In the genomic region with DNA sequence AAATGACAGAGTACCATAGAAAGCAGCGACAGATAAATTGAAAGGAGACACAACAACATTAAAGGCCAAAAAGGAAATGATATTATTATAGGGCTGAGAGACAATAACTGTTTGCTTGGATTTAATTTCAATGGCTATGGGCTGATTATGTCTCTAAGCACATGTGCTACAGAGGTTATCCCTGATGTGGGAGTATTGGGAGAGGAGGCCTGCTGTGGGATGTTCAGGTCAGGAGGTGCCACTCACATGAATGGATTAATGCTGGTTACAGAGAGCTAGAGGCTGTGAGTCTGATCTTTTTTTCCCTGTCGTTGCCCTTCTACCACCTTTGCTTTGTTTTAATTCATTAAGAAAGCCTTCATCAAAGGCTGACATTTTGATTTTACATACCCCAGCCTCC, we compare ENCODE assay signal across 24 mouse cellular contexts.
"Had no signal": no experiment of that assay in that cellular context is flagged by ENCODE, and none has a peak within 500 bp of the region (broad histone marks: within the 10 kb centered on the region; RNA-seq: fewer than 3 reads in every experiment).

No protein-coding gene starts in this region.

- H3K9me3 ChIP-seq: heart, embryonic 10.5 days; heart, embryonic 12.5 days; hindbrain, embryonic 13.5 days; hindbrain, embryonic 15.5 days; intestine, embryonic 15.5 days; limb, embryonic 10.5 days; limb, embryonic 12.5 days had no signal

- DNase-seq: gastrocnemius, adult 2 months; gastrocnemius, postnatal 10 days; gastrocnemius, postnatal 25 days; heart, adult 18-20 months; heart, postnatal 10 days; heart, postnatal 4 days; kidney, adult 18-20 months; kidney, adult 8-10 months; kidney, postnatal 10 days; kidney, postnatal 25 days; kidney, postnatal 4 days; liver had no signal

- H3K27me3 ChIP-seq: heart, embryonic 12.5 days; hindbrain, embryonic 13.5 days; hindbrain, embryonic 15.5 days; intestine, embryonic 15.5 days; limb, embryonic 12.5 days had no signal

- H3K4me2 ChIP-seq: heart, embryonic 12.5 days; hindbrain, embryonic 13.5 days; hindbrain, embryonic 15.5 days; intestine, embryonic 15.5 days; limb, embryonic 12.5 days; liver, embryonic 11.5 days had no signal

- H3K27ac ChIP-seq: gastrocnemius, adult 2 months; heart, embryonic 10.5 days; hindbrain, embryonic 13.5 days; hindbrain, embryonic 15.5 days; intestine, embryonic 15.5 days; layer of hippocampus, adult 2 months; left cerebral cortex, adult 2 months; limb, embryonic 10.5 days; limb, embryonic 12.5 days had no signal

- ATAC-seq: inflammation-experienced regulatory T-cells, adult 6 months; intestine, embryonic 15.5 days; intestine, postnatal 0 days had no signal

- H3K4me3 ChIP-seq: gastrocnemius, adult 2 months; heart, embryonic 10.5 days; heart, embryonic 12.5 days; hindbrain, embryonic 13.5 days; hindbrain, embryonic 15.5 days; intestine, embryonic 15.5 days; layer of hippocampus, adult 2 months; left cerebral cortex, adult 2 months; limb, embryonic 10.5 days; limb, embryonic 12.5 days had no signal

- H3K36me3 ChIP-seq: heart, embryonic 10.5 days; heart, embryonic 12.5 days; hindbrain, embryonic 13.5 days; hindbrain, embryonic 15.5 days; intestine, embryonic 15.5 days; limb, embryonic 10.5 days; limb, embryonic 12.5 days had no signal

- H3K9ac ChIP-seq: heart, embryonic 12.5 days; hindbrain, embryonic 13.5 days; hindbrain, embryonic 15.5 days; intestine, embryonic 15.5 days; limb, embryonic 12.5 days had no signal

- H3K4me1 ChIP-seq: heart, embryonic 10.5 days; heart, embryonic 12.5 days; hindbrain, embryonic 13.5 days; hindbrain, embryonic 15.5 days; intestine, embryonic 15.5 days; limb, embryonic 10.5 days; limb, embryonic 12.5 days had no signal
